Mouse (Mus musculus) hindbrain, embryonic 16.5 days (tissue): Measurements from ENCODE around the gene Htra2. TPM values are rescaled to one million over a fixed set of nuclear protein-coding genes. Genes with fewer than 3 reads are reported as not detected.

Experiments used
- ATAC-seq: fragments of 200-750 bp; cut with Nextera tagmentation; 2 replicates; pipeline ENCODE4 v1.8.0; 2017; ENCODE audit warnings: moderate TSS enrichment, moderate library complexity
- H3K27ac ChIP-seq: fragments of 300-500 bp; sonication (generic); 2 replicates; pipeline ENCODE4 v1.5.1; 2014; ENCODE audit warnings: low read depth, mild to moderate bottlenecking, control low read depth, low read length, moderate library complexity
- H3K27me3 ChIP-seq: fragments of 300-500 bp; sonication (generic); replicated peaks from 2 replicates; pipeline ENCODE4 v1.6.1; 2014; ENCODE audit warnings: low read length; ENCODE audit not compliant: control insufficient read depth, insufficient read depth
- H3K36me3 ChIP-seq: fragments of 300-500 bp; sonication (generic); 2 replicates; pipeline ENCODE4 v1.6.1; 2014; ENCODE audit warnings: mild to moderate bottlenecking, low read length, moderate library complexity, mixed read lengths; ENCODE audit not compliant: control insufficient read depth, insufficient read depth
- H3K4me1 ChIP-seq: fragments of 300-500 bp; sonication (generic); 2 replicates; pipeline ENCODE4 v1.6.1; 2014; ENCODE audit warnings: low read depth, low read length; ENCODE audit not compliant: control insufficient read depth, insufficient read depth
- H3K4me2 ChIP-seq: fragments of 300-500 bp; sonication (generic); 2 replicates; pipeline ENCODE4 v1.6.1; 2014; ENCODE audit warnings: mild to moderate bottlenecking, low read length, control low read depth, moderate library complexity
- H3K4me3 ChIP-seq: fragments of 300-500 bp; sonication (generic); 2 replicates; pipeline ENCODE4 v1.5.1; 2014; ENCODE audit warnings: mild to moderate bottlenecking, low read length, control low read depth, moderate library complexity
- H3K9ac ChIP-seq: fragments of 300-500 bp; sonication (generic); 2 replicates; pipeline ENCODE4 v1.6.1; 2014; ENCODE audit warnings: low read depth, mild to moderate bottlenecking, control low read depth, low read length, moderate library complexity
- H3K9me3 ChIP-seq: fragments of 300-500 bp; sonication (generic); 2 replicates; pipeline ENCODE4 v1.6.1; 2014; ENCODE audit warnings: mild to moderate bottlenecking, low read length, moderate library complexity; ENCODE audit not compliant: control insufficient read depth
- WGBS: fragments of 180-500 bp; shearing (Covaris S2); extraction: QIAGEN DNeasy Blood & Tissue Kit; methylation state at CpG from one replicate; pipeline ENCODE4 v1.1.7; 2014; 5-methylcytosine and 5-hydroxymethylcytosine counted together
- polyA plus RNA-seq: library from polyadenylated mRNA; unstranded; fragments of >200 nt; fragmentation: Nextera tagmentation; extraction: Ambion mirVana; gene quantifications from 2 replicates; pipeline ENCODE4 v1.2.1, GENCODE M21; 2015

Htra2 gene
- polyA plus RNA-seq, 1 experiment from 2014 or later, result 88.5 TPM

DNA sequence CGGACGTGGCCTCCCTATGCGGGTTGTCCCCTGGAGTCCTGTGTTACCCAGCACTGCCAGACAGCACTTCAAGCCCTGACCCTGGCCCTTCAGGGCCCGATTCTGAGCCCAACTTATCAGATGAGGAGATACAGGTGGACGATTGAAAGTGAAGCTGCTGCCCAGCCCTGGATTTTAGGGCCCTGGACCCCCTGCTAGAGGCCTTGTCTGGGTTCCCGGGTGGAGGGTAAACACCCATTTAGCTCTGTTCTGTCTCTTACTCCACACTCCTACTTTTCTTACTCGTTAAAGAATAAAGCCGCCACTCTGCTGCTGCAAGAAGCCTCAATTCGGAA is 32.8 kb upstream of the Htra2 start:
- Histone ChIP-seq H3K27ac (no peak overlapping the region), H3K9me3 (no peaks in the 10 kb centered on the region), H3K4me2 (peak overlapping the region; percentile 46), H3K36me3 (no peaks in the 10 kb centered on the region), H3K4me3 (peak overlapping the region; percentile 20; the same call in 1 of the 2 replicates), H3K27me3 (peaks cover 69% of the 10 kb centered on the region), H3K4me1 (peaks cover 4% of the 10 kb centered on the region; the same call in 1 of the 2 replicates), H3K9ac (no peak overlapping the region)
- WGBS, result 4% methylated on average over 9 of the region's 9 CpGs
- ATAC-seq, result no peak

DNA sequence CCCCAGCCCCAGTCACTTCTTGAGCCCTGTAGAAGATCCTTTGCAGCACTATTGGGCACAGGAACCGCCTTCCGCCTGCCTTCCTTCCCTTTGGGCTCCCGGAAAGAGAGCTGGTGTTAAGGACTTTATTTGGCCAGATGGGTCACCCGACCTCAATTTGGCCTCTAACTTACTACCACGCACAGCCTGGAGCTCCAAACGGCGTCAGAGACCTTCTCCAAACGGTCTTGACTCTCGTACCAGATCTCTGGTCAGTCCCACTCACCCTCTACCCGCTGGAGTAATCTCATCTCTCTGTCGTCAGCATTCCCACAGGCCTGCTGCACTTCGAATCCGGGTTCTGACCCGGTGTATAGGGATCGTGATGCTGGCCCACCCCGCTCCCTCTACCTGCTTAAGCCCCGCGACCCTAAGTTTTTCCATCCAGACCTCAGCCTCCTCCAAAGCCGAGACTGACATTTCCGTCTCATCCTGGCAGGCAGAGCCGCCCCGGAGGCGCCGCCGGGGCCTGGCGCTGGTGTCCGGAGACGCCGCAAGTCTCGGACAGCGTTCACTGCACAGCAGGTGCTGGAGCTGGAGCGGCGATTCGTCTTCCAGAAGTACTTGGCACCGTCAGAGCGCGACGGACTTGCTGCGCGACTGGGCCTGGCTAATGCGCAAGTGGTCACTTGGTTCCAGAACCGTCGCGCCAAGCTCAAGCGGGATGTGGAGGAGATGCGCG is 32.3 kb upstream of the Htra2 start:
- peaks cover 4% of the 10 kb centered on the region; the same call in 1 of the 2 replicates for H3K4me1 ChIP-seq
- H3K9me3 ChIP-seq, result no peaks in the 10 kb centered on the region
- under 1% methylated on average over 45 of the region's 47 CpGs for WGBS
- no peak overlapping the region for H3K9ac ChIP-seq
- H3K27me3 ChIP-seq, result peaks cover 74% of the 10 kb centered on the region
- peak overlapping the region; percentile 20 for H3K4me3 ChIP-seq
- H3K36me3 ChIP-seq, result no peaks in the 10 kb centered on the region; the same call in 1 of the 2 replicates
- no peak for ATAC-seq
- peak overlapping the region; percentile 46 for H3K4me2 ChIP-seq
- H3K27ac ChIP-seq, result no peak overlapping the region

DNA sequence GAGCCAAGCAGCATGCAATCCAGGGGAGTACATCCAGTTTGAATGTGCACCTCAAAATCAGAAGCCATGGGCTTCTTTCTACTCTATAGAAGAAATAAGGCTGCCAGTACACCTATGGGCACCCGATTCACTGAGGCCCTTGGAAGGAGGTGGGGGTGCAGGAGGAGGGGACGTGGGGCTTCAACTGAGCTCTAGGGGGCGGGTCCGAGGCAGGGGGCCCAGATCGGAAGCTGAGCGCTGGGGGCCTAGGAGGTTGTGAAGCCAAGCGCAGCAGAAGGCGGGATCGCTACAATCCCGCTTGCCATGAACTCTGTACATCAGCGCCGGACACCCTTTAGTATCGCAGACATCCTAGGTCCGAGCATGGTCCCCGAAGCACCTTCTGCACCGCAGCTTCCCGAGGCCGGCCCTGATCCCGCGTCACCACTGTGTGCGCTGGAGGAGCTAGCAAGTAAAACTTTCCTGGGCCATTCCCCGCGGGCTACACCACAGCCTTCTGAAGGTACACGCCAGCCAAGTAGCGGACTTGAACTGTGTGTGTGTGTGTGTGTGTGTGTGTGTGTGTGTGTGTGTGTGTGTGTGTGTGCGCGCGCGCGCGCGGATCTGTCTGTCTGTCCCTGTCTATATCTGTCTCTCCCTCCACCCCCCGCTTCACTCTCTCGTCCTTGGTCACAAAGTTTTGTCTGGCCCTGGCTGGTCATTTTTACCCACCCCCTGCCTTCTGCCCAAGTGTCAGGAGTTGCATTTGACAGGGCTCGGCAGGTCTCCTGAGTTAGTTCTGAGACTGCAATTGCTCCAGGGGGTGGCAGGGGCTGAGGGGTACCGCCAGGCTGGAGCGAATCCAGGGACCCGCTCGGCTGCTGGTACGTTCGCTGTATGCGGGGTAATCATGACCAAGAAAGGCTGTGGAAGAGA is 31.3 kb upstream of the Htra2 start, which contains the start of gene Lbx2:
TSS of gene Lbx2 (plus strand) at position 247 of the 915 bp plus-strand sequence.
- Histone ChIP-seq H3K4me3 (no peak within 1 kb of the TSS), H3K36me3 (peaks cover 3% of the 10 kb centered on the region; the same call in 1 of the 2 replicates), H3K27me3 (peaks cover 75% of the 10 kb centered on the region), H3K4me1 (peaks cover 4% of the 10 kb centered on the region; the same call in 1 of the 2 replicates), H3K27ac (no peak within 1 kb of the TSS), H3K9me3 (no peaks in the 10 kb centered on the region), H3K9ac (no peak within 1 kb of the TSS; the same call in 1 of the 2 replicates), H3K4me2 (no peak within 1 kb of the TSS; the same call in 1 of the 2 replicates)
- no peak for ATAC-seq
- WGBS, result 5% methylated on average over 42 of the region's 42 CpGs

DNA sequence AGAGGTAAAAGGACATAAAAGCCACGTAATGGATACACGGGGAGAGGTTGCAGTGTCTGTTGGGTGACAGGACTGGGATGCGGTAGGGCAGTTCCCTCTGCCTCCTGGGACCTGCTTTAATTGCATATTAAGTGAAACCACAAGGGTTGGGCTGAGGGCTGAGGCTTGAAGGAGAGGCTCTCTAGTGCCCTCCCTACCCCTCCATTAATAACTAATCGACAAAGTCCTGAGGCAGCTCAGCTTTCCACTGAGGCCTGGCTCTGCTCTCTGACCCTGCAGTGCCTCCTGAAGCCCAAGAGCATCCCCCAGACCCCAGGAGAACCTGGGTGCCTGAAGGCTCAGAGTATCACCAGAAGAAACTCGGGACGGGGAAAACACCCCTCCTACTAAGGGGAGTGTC is 29.4 kb upstream of the Htra2 start:
- no peak overlapping the region for H3K27ac ChIP-seq
- no peak overlapping the region for H3K4me2 ChIP-seq
- peaks cover 5% of the 10 kb centered on the region for H3K4me1 ChIP-seq
- H3K4me3 ChIP-seq, result no peak overlapping the region
- H3K9ac ChIP-seq, result no peak overlapping the region
- H3K9me3 ChIP-seq, result no peaks in the 10 kb centered on the region
- 6% methylated on average over 6 of the region's 6 CpGs for WGBS
- no peak for ATAC-seq
- peaks cover 6% of the 10 kb centered on the region; the same call in 1 of the 2 replicates for H3K36me3 ChIP-seq
- H3K27me3 ChIP-seq, result peaks cover 61% of the 10 kb centered on the region

DNA sequence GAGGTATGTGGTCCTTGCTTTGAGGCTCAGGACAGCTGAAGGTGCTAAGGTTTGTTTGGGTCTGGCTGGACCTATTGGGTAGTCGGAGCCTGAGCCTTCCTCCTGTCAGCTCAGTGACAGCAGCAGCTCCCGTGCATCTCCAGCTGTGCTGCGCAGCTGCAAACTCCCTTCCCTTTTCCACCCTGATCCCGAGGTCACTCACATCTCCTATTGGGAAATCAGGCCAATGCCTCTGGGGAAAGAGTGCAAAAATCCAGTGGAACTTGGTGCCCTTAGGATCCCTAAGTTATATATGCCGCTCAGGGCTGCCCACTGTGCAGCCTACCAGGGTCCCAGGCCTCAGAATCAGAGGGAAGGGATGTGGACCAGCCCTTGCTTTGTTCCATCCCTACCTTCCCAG is 28.4 kb upstream of the Htra2 start:
- H3K27me3 ChIP-seq, result peaks cover 54% of the 10 kb centered on the region
- no peaks in the 10 kb centered on the region for H3K9me3 ChIP-seq

DNA sequence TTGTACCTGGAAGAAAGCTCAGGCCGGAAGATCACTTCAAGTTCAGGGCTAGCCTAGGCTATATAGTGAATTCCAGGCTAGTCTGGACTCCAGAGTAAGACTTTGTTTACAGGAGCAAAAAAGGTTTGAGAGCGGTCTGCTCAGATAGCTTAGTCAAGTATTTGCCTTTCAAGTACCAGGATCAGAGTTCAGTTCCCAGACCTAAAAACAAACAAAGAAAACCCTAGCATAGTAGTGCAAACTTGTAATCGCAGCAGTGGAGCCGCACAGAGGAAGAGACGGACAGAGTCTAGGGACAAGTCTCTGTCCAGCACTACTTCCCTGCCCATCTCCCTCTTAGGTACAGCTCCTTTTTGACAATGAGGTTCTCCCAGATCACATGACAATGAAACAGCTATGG is 25.1 kb upstream of the Htra2 start:
- no peak overlapping the region for H3K4me3 ChIP-seq
- H3K4me1 ChIP-seq, result peaks cover 11% of the 10 kb centered on the region
- H3K27me3 ChIP-seq, result peaks cover 41% of the 10 kb centered on the region
- no peaks in the 10 kb centered on the region for H3K9me3 ChIP-seq
- H3K9ac ChIP-seq, result no peak overlapping the region
- no peak overlapping the region for H3K4me2 ChIP-seq
- ATAC-seq, result no peak
- H3K27ac ChIP-seq, result no peak overlapping the region
- peaks cover 6% of the 10 kb centered on the region; the same call in 1 of the 2 replicates for H3K36me3 ChIP-seq
- WGBS, result over 99% methylated on average over 5 of the region's 5 CpGs

More for the DNA sequence above, 28.4 kb upstream of the Htra2 start:
- H3K36me3 ChIP-seq, result peaks cover 6% of the 10 kb centered on the region; the same call in 1 of the 2 replicates
- peaks cover 11% of the 10 kb centered on the region for H3K4me1 ChIP-seq
- no peak overlapping the region for H3K9ac ChIP-seq
- H3K27ac ChIP-seq, result no peak overlapping the region
- 8% methylated on average over 5 of the region's 5 CpGs for WGBS
- H3K4me2 ChIP-seq, result no peak overlapping the region
- ATAC-seq, result no peak
- no peak overlapping the region for H3K4me3 ChIP-seq

DNA sequence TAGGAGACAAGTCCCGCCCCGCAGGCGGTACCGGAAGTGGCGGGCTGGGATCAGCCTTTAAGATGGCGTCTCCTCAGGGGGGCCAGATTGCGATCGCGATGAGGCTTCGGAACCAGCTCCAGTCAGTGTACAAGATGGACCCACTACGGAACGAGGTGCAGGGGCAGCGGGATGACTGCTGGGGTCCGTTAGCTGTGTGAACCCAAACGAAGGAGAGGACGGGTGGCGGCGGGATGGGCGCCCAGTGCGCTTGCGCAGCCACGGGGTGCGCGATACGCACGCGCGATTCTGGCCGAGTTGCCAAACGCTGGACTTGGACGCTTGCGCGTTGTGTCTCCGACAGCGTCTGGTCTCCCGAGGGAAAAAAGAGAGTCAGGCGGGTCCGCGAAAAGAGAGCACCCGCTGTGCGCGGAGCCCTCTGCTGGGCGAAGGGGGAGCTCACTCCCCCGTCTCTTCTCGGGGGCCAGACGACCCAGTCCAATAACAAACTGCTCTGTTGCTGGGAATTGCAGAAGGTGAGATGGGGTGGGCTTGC is 23.3 kb upstream of the Htra2 start:
- H3K27me3 ChIP-seq, result peaks cover 40% of the 10 kb centered on the region
- ATAC-seq, result peak; percentile 95
- H3K4me1 ChIP-seq, result peaks cover 11% of the 10 kb centered on the region
- peak overlapping the region; percentile 88 for H3K4me3 ChIP-seq
- under 1% methylated on average over 46 of the region's 46 CpGs for WGBS
- no peaks in the 10 kb centered on the region for H3K9me3 ChIP-seq
- H3K36me3 ChIP-seq, result peaks cover 6% of the 10 kb centered on the region; the same call in 1 of the 2 replicates
- peak overlapping the region; percentile 92 for H3K27ac ChIP-seq
- H3K4me2 ChIP-seq, result peak overlapping the region; percentile 97
- H3K9ac ChIP-seq, result peak overlapping the region; percentile 87

DNA sequence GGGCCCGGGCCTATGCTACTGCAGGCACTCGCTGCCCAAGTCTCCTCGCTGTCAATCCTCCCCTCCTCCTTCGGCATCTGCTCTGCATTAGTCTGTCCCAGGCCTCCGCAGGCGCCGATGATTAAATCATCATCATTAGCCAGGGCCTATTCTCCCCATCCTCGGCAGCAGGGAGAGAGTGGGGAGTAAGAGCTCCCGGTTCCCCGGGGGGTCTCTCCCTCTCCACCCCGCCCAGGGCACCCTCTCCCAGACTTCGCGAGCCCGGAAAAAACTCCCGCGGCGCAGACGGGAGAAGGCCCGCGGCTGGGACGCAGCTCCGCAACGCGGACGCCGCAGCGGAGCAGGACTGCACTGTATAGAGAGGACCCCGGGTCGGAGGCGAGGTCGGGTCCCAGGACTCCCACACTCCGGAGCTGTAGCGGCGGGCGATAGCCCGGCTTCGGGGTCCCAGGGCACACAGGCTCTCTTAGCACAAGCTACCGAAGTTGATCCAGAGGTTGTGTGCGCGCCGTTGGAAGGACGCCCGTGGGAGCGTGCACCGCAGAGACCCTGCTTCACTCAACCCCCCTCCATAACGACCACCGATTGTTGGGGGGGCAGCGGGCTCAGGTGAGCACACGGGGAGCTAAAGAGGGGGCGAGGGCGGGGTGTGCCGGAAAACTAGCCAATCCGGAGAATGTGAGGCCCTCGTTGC is 22.7 kb upstream of the Htra2 start, which contains the start of gene Pcgf1:
TSS of gene Pcgf1 (plus strand) at position 240 of the 694 bp plus-strand sequence.
- Histone ChIP-seq H3K4me2 (peak within 1 kb of the TSS; percentile 97), H3K27me3 (peaks cover 35% of the 10 kb centered on the region), H3K9me3 (no peaks in the 10 kb centered on the region), H3K9ac (peak within 1 kb of the TSS; percentile 87), H3K27ac (peak within 1 kb of the TSS; percentile 92), H3K4me3 (peak within 1 kb of the TSS; percentile 88), H3K36me3 (peaks cover 6% of the 10 kb centered on the region; the same call in 1 of the 2 replicates), H3K4me1 (peaks cover 11% of the 10 kb centered on the region)
- ATAC-seq, result peak; percentile 83
- under 1% methylated on average over 53 of the region's 54 CpGs for WGBS
